Mouse (Mus musculus) erythroblast, embryonic 14.5 days (primary cell): ENCODE data around the gene Ube2e2. TPM values are rescaled to one million over a fixed set of nuclear protein-coding genes. Genes with fewer than 3 reads are reported as not detected.

Experiments
- H3K27me3 ChIP-seq: 2 replicates; pipeline ENCODE4 v1.6.1; 2012; ENCODE audit warnings: inconsistent platforms; ENCODE audit not compliant: control insufficient read depth
- H3K36me3 ChIP-seq: 2 replicates; pipeline ENCODE4 v1.6.1; 2012; ENCODE audit warnings: mild to moderate bottlenecking, inconsistent platforms; ENCODE audit not compliant: control insufficient read depth
- H3K4me1 ChIP-seq: 2 replicates; pipeline ENCODE4 v1.6.1; 2012; ENCODE audit warnings: inconsistent platforms; ENCODE audit not compliant: control insufficient read depth
- H3K4me3 ChIP-seq: replicated peaks from 2 replicates; pipeline ENCODE3; 2012; ENCODE audit warnings: moderate library complexity, mild to moderate bottlenecking, inconsistent platforms
- H3K9me3 ChIP-seq: 2 replicates; pipeline ENCODE4 v1.6.1; 2012; ENCODE audit warnings: low read length, inconsistent platforms, mixed read lengths; ENCODE audit not compliant: control insufficient read depth
- GATA1 ChIP-seq: IDR thresholded peaks from 2 replicates; pipeline ENCODE4 v1.6.1; 2012; ENCODE audit warnings: low read length, inconsistent platforms, mixed read lengths
- TAL1 ChIP-seq: IDR thresholded peaks from 3 replicates; pipeline ENCODE4 v1.6.1; 2012; ENCODE audit warnings: low read length, inconsistent platforms, mixed read lengths
- polyA plus RNA-seq: library from polyadenylated mRNA; stranded (reverse); fragments of >175 nt; gene quantifications from 2 replicates; pipeline ENCODE4 v1.2.3, GENCODE M21; 2012

The Ube2e2 gene
- polyA plus RNA-seq, 1 experiment = not detected

- TF ChIP-seq TAL1 = no peak
- Histone ChIP-seq H3K9me3 (no peaks in the 10 kb centered on the region), H3K4me3 (no peak overlapping the region), H3K27me3 (no peaks in the 10 kb centered on the region), H3K4me1 (no peaks in the 10 kb centered on the region), H3K36me3 (no peaks in the 10 kb centered on the region)
Measured at GRCm38 (mm10) chr14:18796857-18797256, 97.2 kb downstream of the Ube2e2 start.

GRCm38 (mm10) chr14:18795787-18796186, 98.3 kb downstream of the Ube2e2 start:
- Histone ChIP-seq H3K9me3 (no peaks in the 10 kb centered on the region), H3K4me3 (no peak overlapping the region), H3K4me1 (no peaks in the 10 kb centered on the region), H3K36me3 (no peaks in the 10 kb centered on the region), H3K27me3 (no peaks in the 10 kb centered on the region)
- TF ChIP-seq TAL1 = no peak
- TF ChIP-seq GATA1 = no peak

- Histone ChIP-seq H3K4me3 (no peak overlapping the region), H3K36me3 (no peaks in the 10 kb centered on the region), H3K27me3 (no peaks in the 10 kb centered on the region), H3K4me1 (no peaks in the 10 kb centered on the region), H3K9me3 (no peaks in the 10 kb centered on the region)
- no peak for TF ChIP-seq TAL1
- no peak for TF ChIP-seq GATA1
Measured at GRCm38 (mm10) chr14:18778993-18779675, 114.9 kb downstream of the Ube2e2 start.

- Histone ChIP-seq H3K4me1 (no peaks in the 10 kb centered on the region), H3K27me3 (no peaks in the 10 kb centered on the region), H3K36me3 (no peaks in the 10 kb centered on the region), H3K4me3 (no peak overlapping the region), H3K9me3 (no peaks in the 10 kb centered on the region)
- TF ChIP-seq TAL1 = no peak
- TF ChIP-seq GATA1 = no peak
Measured at GRCm38 (mm10) chr14:18778241-18778640, 115.8 kb downstream of the Ube2e2 start.

GRCm38 (mm10) chr14:18776132-18776531, 117.9 kb downstream of the Ube2e2 start:
- H3K4me1 ChIP-seq = no peaks in the 10 kb centered on the region
- no peaks in the 10 kb centered on the region for H3K9me3 ChIP-seq
- TF ChIP-seq TAL1 (no peak), GATA1 (no peak)
- no peaks in the 10 kb centered on the region for H3K27me3 ChIP-seq
- H3K36me3 ChIP-seq = no peaks in the 10 kb centered on the region
- H3K4me3 ChIP-seq = no peak overlapping the region

GRCm38 (mm10) chr14:18773724-18774123, 120.3 kb downstream of the Ube2e2 start:
- TF ChIP-seq GATA1 = no peak
- TF ChIP-seq TAL1 = no peak
- H3K4me3 ChIP-seq = no peak overlapping the region
- no peaks in the 10 kb centered on the region for H3K36me3 ChIP-seq
- H3K4me1 ChIP-seq = no peaks in the 10 kb centered on the region
- H3K9me3 ChIP-seq = no peaks in the 10 kb centered on the region
- H3K27me3 ChIP-seq = no peaks in the 10 kb centered on the region

- Histone ChIP-seq H3K4me1 (no peaks in the 10 kb centered on the region), H3K36me3 (no peaks in the 10 kb centered on the region), H3K27me3 (no peaks in the 10 kb centered on the region), H3K9me3 (no peaks in the 10 kb centered on the region), H3K4me3 (no peak overlapping the region)
- TF ChIP-seq TAL1 (no peak), GATA1 (no peak)
Measured at GRCm38 (mm10) chr14:18759601-18760356, 134.3 kb downstream of the Ube2e2 start.

- H3K27me3 ChIP-seq = no peaks in the 10 kb centered on the region
- H3K4me1 ChIP-seq = no peaks in the 10 kb centered on the region
- no peak overlapping the region for H3K4me3 ChIP-seq
- H3K9me3 ChIP-seq = no peaks in the 10 kb centered on the region
- no peak for TF ChIP-seq TAL1
- no peak for TF ChIP-seq GATA1
- H3K36me3 ChIP-seq = no peaks in the 10 kb centered on the region
Measured at GRCm38 (mm10) chr14:18758595-18759532, 135.2 kb downstream of the Ube2e2 start.

- Histone ChIP-seq H3K36me3 (no peaks in the 10 kb centered on the region), H3K4me3 (no peak overlapping the region), H3K4me1 (no peaks in the 10 kb centered on the region), H3K27me3 (no peaks in the 10 kb centered on the region), H3K9me3 (no peaks in the 10 kb centered on the region)
- TF ChIP-seq GATA1 = no peak
- no peak for TF ChIP-seq TAL1
Measured at GRCm38 (mm10) chr14:18758003-18758402, 136.1 kb downstream of the Ube2e2 start.
